Mouse (Mus musculus): ENCODE results near the gene Myl10. TPM values are rescaled to one million over a fixed set of nuclear protein-coding genes. Genes with fewer than 3 reads are reported as not detected.

Gene Myl10
- polyA plus RNA-seq, 1 experiment from 2014 or later = not detected

DNA sequence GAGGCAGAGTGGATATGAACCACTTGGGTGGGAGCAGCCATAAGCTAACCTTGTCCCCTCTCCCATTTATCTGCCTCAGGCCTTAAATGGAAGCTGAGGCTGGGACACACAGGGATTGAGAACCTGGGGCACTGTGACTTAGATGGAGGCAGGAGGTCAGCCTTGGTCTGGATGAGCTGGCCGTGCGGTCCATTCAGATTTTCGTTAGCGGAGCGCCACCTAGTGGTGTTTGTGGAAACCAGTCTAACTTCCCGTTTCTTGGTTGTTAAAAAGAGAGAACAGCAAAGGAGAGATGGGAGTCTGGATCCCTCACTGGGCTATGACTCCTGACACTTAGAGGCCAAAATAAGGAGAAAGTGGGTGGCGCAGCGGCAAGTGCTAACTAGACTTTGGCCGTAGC is 28.4 kb upstream of the Myl10 start:
- Histone ChIP-seq H3K36me3 (ENCODE audit: control insufficient read depth, insufficient read depth, low read length) (no peaks in the 10 kb centered on the region), H3K9ac (replicated peaks; ENCODE audit: low read length) (no peak overlapping the region), H3K4me2 (ENCODE audit: low read length) (no peak overlapping the region), H3K27me3 (ENCODE audit: control insufficient read depth, insufficient read depth, low read length) (no peaks in the 10 kb centered on the region), H3K4me1 (ENCODE audit: control insufficient read depth, insufficient read depth, low read length) (no peaks in the 10 kb centered on the region), H3K9me3 (ENCODE audit: control insufficient read depth, low read length) (no peaks in the 10 kb centered on the region), H3K27ac (replicated peaks; ENCODE audit: low read depth, low read length) (no peak overlapping the region), H3K4me3 (replicated peaks; ENCODE audit: low read depth, low read length) (no peak overlapping the region)
- DNase-seq = peak; percentile 90
- 5% methylated on average over 9 of the region's 9 CpGs for WGBS
- ATAC-seq (ENCODE audit: low FRiP score, low TSS enrichment) = no peak

DNA sequence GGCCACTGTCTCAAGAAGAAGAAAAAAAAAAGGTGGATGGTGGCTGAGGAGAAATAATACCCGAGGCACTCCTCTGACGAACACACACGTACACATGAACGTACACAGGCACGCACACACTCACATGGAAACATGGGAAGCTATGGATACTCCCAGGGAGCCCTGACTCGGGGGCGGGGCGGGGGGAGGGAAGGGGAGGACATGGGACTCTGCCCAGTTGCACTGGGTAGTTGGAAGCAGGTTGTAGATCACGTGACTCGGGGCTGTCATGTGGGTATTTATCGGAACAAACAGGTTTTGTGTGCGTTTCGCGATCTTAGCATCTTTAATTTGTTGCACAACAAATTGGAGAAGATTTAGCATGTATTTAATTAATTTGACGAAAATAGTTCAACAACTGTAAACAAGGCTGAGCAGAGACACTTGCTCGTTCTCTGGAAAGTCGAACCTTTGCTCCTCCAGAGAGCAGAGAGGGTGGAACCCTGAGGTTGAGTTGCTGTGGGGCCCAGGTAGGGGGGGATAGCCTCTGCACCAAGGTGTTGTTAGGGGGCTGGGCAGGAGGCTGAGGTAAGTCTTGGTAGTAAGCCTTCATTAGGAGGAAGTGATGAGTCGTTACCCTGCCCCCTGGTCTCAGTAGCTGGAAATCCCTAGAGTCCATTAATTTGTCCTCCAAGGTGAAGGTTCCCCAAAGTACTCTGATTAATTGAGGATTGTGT is 16.5 kb upstream of the Myl10 start:
- no peak for ATAC-seq (ENCODE audit: low FRiP score, low TSS enrichment)
- no peaks in the 10 kb centered on the region for H3K27me3 ChIP-seq (ENCODE audit: control insufficient read depth, insufficient read depth, low read length)
- no peak overlapping the region for H3K4me3 ChIP-seq (replicated peaks; ENCODE audit: low read depth, low read length)
- H3K36me3 ChIP-seq (ENCODE audit: control insufficient read depth, insufficient read depth, low read length) = no peaks in the 10 kb centered on the region
- DNase-seq = no peak
- H3K9me3 ChIP-seq (ENCODE audit: control insufficient read depth, low read length) = no peaks in the 10 kb centered on the region
- no peak overlapping the region for H3K27ac ChIP-seq (replicated peaks; ENCODE audit: low read depth, low read length)
- no peak overlapping the region for H3K4me2 ChIP-seq (ENCODE audit: low read length)
- H3K4me1 ChIP-seq (ENCODE audit: control insufficient read depth, insufficient read depth, low read length) = no peaks in the 10 kb centered on the region
- WGBS = 90% methylated on average over 18 of the region's 18 CpGs
- no peak overlapping the region for H3K9ac ChIP-seq (replicated peaks; ENCODE audit: low read length)

DNA sequence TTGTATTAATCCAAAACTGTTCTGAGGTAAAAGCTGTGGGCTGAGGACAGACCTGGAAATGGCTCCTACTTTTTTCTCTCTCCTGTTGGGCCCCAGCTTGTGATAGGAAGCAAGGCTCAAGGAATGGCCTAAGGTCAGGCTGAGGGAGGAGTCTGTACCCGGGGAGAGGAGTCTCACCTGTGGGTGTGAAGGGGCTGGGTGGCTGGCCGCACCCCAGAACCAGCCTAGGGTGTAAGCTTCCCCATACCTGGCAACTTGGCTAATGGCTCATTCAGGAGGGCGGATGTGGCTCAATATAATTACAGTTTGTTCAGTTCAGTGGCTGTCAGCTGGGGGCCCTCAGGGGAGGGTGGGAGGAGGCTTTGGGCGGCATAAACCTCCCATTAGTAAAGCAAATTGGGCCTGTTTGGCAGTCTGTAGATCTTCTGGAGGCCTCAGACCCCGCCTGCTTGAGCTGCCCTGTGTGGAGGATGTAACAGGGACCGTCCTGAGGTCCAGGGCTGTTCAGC is 14.1 kb upstream of the Myl10 start:
- Histone ChIP-seq H3K9me3 (ENCODE audit: control insufficient read depth, low read length) (no peaks in the 10 kb centered on the region), H3K4me2 (ENCODE audit: low read length) (no peak overlapping the region), H3K27ac (replicated peaks; ENCODE audit: low read depth, low read length) (no peak overlapping the region), H3K4me3 (replicated peaks; ENCODE audit: low read depth, low read length) (no peak overlapping the region), H3K4me1 (ENCODE audit: control insufficient read depth, insufficient read depth, low read length) (no peaks in the 10 kb centered on the region), H3K9ac (replicated peaks; ENCODE audit: low read length) (no peak overlapping the region), H3K27me3 (ENCODE audit: control insufficient read depth, insufficient read depth, low read length) (no peaks in the 10 kb centered on the region), H3K36me3 (ENCODE audit: control insufficient read depth, insufficient read depth, low read length) (no peaks in the 10 kb centered on the region)
- WGBS = 77% methylated on average over 6 of the region's 6 CpGs
- no peak for DNase-seq
- no peak for ATAC-seq (ENCODE audit: low FRiP score, low TSS enrichment)

DNA sequence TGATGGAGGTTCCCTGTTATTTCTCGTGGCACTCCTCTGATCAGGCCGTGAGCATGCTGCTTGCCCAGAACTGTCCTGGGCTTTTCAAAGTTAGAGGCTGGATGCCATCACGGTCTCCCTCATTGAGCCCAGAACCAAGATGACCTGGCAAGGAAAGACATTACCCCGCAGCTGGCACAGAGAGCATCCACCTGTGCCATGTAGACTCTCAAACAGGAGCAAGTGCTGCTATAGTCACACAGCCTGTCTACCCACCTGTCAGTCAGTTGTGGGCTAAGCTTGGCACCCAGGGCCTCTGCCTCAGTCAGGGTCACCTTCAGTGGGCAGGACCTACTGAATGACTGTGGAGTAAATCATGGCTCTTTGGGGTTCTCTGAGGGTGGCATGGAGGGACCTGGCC is 6.6 kb upstream of the Myl10 start:
- no peak overlapping the region for H3K4me3 ChIP-seq (replicated peaks; ENCODE audit: low read depth, low read length)
- no peaks in the 10 kb centered on the region for H3K27me3 ChIP-seq (ENCODE audit: control insufficient read depth, insufficient read depth, low read length)
- no peak overlapping the region for H3K4me2 ChIP-seq (ENCODE audit: low read length)
- no peaks in the 10 kb centered on the region for H3K4me1 ChIP-seq (ENCODE audit: control insufficient read depth, insufficient read depth, low read length)
- WGBS = 88% methylated on average over 4 of the region's 4 CpGs
- DNase-seq (no peak), ATAC-seq (ENCODE audit: low FRiP score, low TSS enrichment) (no peak)
- H3K9ac ChIP-seq (replicated peaks; ENCODE audit: low read length) = no peak overlapping the region
- no peaks in the 10 kb centered on the region for H3K36me3 ChIP-seq (ENCODE audit: control insufficient read depth, insufficient read depth, low read length)
- H3K27ac ChIP-seq (replicated peaks; ENCODE audit: low read depth, low read length) = no peak overlapping the region
- H3K9me3 ChIP-seq (ENCODE audit: control insufficient read depth, low read length) = no peaks in the 10 kb centered on the region

DNA sequence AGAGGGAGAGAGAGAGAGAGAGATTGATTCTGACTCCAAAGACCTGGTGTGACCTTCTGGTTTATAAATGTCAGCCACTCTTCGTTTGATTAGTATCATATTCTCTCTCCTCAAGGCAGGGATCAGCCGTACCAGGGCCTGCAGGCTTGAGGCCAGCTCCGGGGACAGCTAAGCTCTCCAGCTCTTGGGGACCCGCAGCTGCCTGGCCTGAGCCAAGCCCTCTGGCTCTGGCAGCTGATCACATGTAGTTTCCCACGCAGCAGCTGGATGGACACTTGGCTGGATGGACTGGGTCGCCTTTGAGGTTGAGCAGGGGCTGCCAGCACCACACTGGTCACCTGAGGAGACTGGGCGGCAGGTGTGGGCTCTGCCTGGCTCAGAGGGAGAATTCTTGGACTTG is 5.4 kb upstream of the Myl10 start:
- no peaks in the 10 kb centered on the region for H3K36me3 ChIP-seq (ENCODE audit: control insufficient read depth, insufficient read depth, low read length)
- DNase-seq (no peak), ATAC-seq (ENCODE audit: low FRiP score, low TSS enrichment) (no peak)
- WGBS = 75% methylated on average over 7 of the region's 7 CpGs
- H3K27ac ChIP-seq (replicated peaks; ENCODE audit: low read depth, low read length) = no peak overlapping the region
- H3K4me3 ChIP-seq (replicated peaks; ENCODE audit: low read depth, low read length) = no peak overlapping the region
- no peaks in the 10 kb centered on the region for H3K9me3 ChIP-seq (ENCODE audit: control insufficient read depth, low read length)
- no peak overlapping the region for H3K9ac ChIP-seq (replicated peaks; ENCODE audit: low read length)
- H3K4me1 ChIP-seq (ENCODE audit: control insufficient read depth, insufficient read depth, low read length) = no peaks in the 10 kb centered on the region
- no peak overlapping the region for H3K4me2 ChIP-seq (ENCODE audit: low read length)
- H3K27me3 ChIP-seq (ENCODE audit: control insufficient read depth, insufficient read depth, low read length) = no peaks in the 10 kb centered on the region

DNA sequence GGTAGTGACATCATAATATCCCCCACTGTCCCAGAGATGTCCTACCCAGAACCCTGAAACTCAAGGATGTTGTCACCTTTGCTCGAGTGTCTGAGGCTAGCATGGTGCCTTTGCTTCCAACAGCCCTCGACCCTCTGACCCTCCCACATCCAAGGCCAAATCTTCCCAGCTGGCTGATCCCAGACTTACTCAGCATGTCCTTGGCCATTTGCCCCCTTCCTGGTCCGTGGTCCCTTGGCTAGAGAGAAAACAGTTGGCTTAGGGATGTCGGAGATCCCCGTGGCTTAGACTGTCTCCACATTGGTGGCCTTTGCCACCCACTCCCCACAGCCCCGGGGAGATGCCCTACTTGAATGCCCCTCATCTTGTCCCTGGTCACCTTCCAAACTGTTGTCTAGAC is 4.1 kb upstream of the Myl10 start:
- ATAC-seq (ENCODE audit: low FRiP score, low TSS enrichment) (no peak), DNase-seq (no peak)
- Histone ChIP-seq H3K27me3 (ENCODE audit: control insufficient read depth, insufficient read depth, low read length) (no peaks in the 10 kb centered on the region), H3K4me1 (ENCODE audit: control insufficient read depth, insufficient read depth, low read length) (no peaks in the 10 kb centered on the region), H3K36me3 (ENCODE audit: control insufficient read depth, insufficient read depth, low read length) (no peaks in the 10 kb centered on the region), H3K4me2 (ENCODE audit: low read length) (no peak overlapping the region), H3K9ac (replicated peaks; ENCODE audit: low read length) (no peak overlapping the region), H3K27ac (replicated peaks; ENCODE audit: low read depth, low read length) (no peak overlapping the region), H3K9me3 (ENCODE audit: control insufficient read depth, low read length) (no peaks in the 10 kb centered on the region), H3K4me3 (replicated peaks; ENCODE audit: low read depth, low read length) (no peak overlapping the region)
- WGBS = 83% methylated on average over 6 of the region's 6 CpGs

DNA sequence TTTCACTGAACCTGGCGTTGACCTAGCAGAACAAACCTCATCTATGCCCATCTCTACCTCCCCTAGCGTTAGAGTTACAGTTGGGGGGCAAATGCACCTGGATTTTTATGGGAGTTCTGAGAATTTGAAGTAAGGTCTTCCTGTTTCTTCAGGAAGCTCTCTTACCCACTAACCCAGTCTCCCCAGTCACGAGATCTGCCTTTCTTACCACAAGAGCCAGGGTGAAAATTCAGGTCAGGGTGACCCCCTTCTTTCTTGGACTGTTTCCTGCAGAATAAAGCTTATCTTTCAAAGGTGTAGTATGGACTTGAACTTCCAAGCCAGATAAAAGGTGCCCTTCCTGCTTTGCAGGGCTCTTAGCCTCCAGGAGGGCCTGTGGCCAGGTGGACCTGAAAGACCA is 1.8 kb upstream of the Myl10 start:
- Histone ChIP-seq H3K27ac (replicated peaks; ENCODE audit: low read depth, low read length) (no peak overlapping the region), H3K27me3 (ENCODE audit: control insufficient read depth, insufficient read depth, low read length) (no peaks in the 10 kb centered on the region), H3K4me3 (replicated peaks; ENCODE audit: low read depth, low read length) (no peak overlapping the region), H3K9me3 (ENCODE audit: control insufficient read depth, low read length) (no peaks in the 10 kb centered on the region), H3K4me2 (ENCODE audit: low read length) (no peak overlapping the region), H3K9ac (replicated peaks; ENCODE audit: low read length) (no peak overlapping the region), H3K36me3 (ENCODE audit: control insufficient read depth, insufficient read depth, low read length) (no peaks in the 10 kb centered on the region), H3K4me1 (ENCODE audit: control insufficient read depth, insufficient read depth, low read length) (no peaks in the 10 kb centered on the region)
- 65% methylated on average over 3 of the region's 3 CpGs for WGBS
- no peak for ATAC-seq (ENCODE audit: low FRiP score, low TSS enrichment)
- no peak for DNase-seq

DNA sequence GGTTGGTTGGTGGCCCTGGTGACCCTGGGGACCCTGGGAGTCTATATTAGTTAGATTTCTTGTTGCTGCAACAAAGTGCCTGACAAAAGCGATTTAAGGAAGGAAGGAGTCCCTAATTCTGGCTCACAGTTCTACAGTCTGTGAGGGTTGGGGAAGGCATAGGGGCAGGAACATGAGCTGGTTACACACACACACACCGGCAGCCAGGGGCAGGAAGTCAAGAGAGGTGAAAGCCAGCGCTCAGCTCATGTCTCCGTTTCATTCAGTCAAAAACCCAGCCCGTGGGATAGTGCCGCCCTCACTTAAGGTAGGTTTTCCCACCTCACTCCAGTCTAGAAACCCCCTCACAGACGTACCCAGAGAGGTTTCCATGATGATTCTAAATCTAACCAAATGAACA is 472 bp downstream of the Myl10 start:
- H3K4me2 ChIP-seq (ENCODE audit: low read length) = no peak overlapping the region
- H3K4me3 ChIP-seq (replicated peaks; ENCODE audit: low read depth, low read length) = no peak overlapping the region
- H3K4me1 ChIP-seq (ENCODE audit: control insufficient read depth, insufficient read depth, low read length) = no peaks in the 10 kb centered on the region
- H3K36me3 ChIP-seq (ENCODE audit: control insufficient read depth, insufficient read depth, low read length) = no peaks in the 10 kb centered on the region
- DNase-seq (no peak), ATAC-seq (ENCODE audit: low FRiP score, low TSS enrichment) (no peak)
- H3K27ac ChIP-seq (replicated peaks; ENCODE audit: low read depth, low read length) = no peak overlapping the region
- no peak overlapping the region for H3K9ac ChIP-seq (replicated peaks; ENCODE audit: low read length)
- WGBS = 84% methylated on average over 7 of the region's 7 CpGs
- H3K27me3 ChIP-seq (ENCODE audit: control insufficient read depth, insufficient read depth, low read length) = no peaks in the 10 kb centered on the region
- H3K9me3 ChIP-seq (ENCODE audit: control insufficient read depth, low read length) = no peaks in the 10 kb centered on the region

DNA sequence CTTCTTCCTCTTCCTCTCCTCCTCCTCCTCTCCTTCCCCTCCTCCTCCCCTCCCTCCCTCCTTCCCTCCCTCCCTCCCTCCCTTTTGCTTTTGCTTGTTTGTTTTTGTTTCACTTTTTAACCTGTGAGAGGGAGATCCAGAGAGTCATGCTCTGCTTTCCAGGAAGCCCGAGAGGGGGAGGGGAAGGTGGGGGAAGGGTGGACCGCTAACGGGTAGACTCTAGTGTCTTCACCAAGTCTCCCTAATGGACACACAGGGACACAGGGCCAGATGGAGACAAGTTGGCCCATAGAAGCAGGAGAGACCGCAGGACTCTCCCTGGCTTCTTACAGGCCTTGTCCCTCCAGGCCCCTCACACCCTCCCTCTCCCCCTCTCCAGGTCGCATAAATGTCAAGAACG is 2.0 kb downstream of the Myl10 start:
- no peak overlapping the region for H3K4me2 ChIP-seq (ENCODE audit: low read length)
- WGBS = 82% methylated on average over 6 of the region's 6 CpGs
- H3K36me3 ChIP-seq (ENCODE audit: control insufficient read depth, insufficient read depth, low read length) = no peaks in the 10 kb centered on the region
- no peaks in the 10 kb centered on the region for H3K4me1 ChIP-seq (ENCODE audit: control insufficient read depth, insufficient read depth, low read length)
- no peaks in the 10 kb centered on the region for H3K9me3 ChIP-seq (ENCODE audit: control insufficient read depth, low read length)
- H3K27ac ChIP-seq (replicated peaks; ENCODE audit: low read depth, low read length) = no peak overlapping the region
- ATAC-seq (ENCODE audit: low FRiP score, low TSS enrichment) (no peak), DNase-seq (no peak)
- no peak overlapping the region for H3K9ac ChIP-seq (replicated peaks; ENCODE audit: low read length)
- H3K27me3 ChIP-seq (ENCODE audit: control insufficient read depth, insufficient read depth, low read length) = no peaks in the 10 kb centered on the region
- H3K4me3 ChIP-seq (replicated peaks; ENCODE audit: low read depth, low read length) = no peak overlapping the region

Measured in midbrain, embryonic 14.5 days (tissue).